In the genomic region with DNA sequence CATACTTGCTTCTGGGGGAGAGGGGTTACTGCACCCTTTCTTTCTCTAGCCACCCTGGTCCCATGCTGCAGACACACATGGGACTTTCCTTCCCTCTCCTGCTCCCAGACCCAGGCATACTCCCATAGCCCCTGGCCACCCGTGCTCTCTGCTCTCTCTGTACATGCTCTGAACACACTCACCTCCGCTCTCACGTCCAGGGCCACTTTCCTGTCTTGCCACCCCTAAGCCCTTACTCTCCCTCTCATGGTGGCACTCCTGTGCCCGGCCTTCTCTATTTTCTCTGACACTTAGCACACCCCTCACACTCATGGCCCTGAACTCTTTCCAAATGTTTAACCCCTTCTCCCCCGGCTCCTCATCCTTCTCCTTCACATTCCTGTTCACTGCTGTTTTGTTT, we compare ENCODE assay signal across 13 mouse cellular contexts. TPM values are rescaled to one million over a fixed set of nuclear protein-coding genes. Genes with fewer than 3 reads are reported as not detected.
DNase-seq lines count a peak whose midpoint lies in the region; ATAC-seq lines count a peak whose summit lies in the region.
"Had no signal": no experiment of that assay in that cellular context is flagged by ENCODE, and none has a peak within 500 bp of the region (broad histone marks: within the 10 kb centered on the region; RNA-seq: fewer than 3 reads in every experiment).

No protein-coding gene starts in this region.

- DNase-seq in cerebellum, adult 9-10 months, result peak; percentile 57
- DNase-seq in cerebellum, adult 8-10 months, result no peak
- no peak for DNase-seq in kidney, postnatal 10 days
- DNase-seq in layer of hippocampus, postnatal 36 days, result no peak
- DNase-seq: heart, postnatal 10 days; kidney, postnatal 14 days; thymus, adult 2 months had no signal

- no peaks in the 10 kb centered on the region; the same call in 1 of the 2 replicates for H3K9me3 ChIP-seq in kidney, embryonic 16.5 days (ENCODE audit: low read length)
- no peaks in the 10 kb centered on the region for H3K9me3 ChIP-seq in lung, embryonic 15.5 days
- no peaks in the 10 kb centered on the region for H3K9me3 ChIP-seq in midbrain, embryonic 16.5 days (replicated peaks; ENCODE audit: control insufficient read depth, low read length, poor library complexity, severe bottlenecking)
- H3K9me3 ChIP-seq: G1E had no signal

- H3K4me1 ChIP-seq in kidney, embryonic 16.5 days (ENCODE audit: insufficient read depth, low read length), result peaks cover 40% of the 10 kb centered on the region
- peaks cover 39% of the 10 kb centered on the region for H3K4me1 ChIP-seq in lung, embryonic 15.5 days
- peaks cover 29% of the 10 kb centered on the region for H3K4me1 ChIP-seq in midbrain, embryonic 16.5 days (ENCODE audit: control insufficient read depth, insufficient read depth, low read length)

- no peak overlapping the region for H3K4me3 ChIP-seq in kidney, embryonic 16.5 days (ENCODE audit: low read length)
- H3K4me3 ChIP-seq in lung, embryonic 15.5 days, result peak overlapping the region; percentile 26; the same call in 1 of the 2 replicates
- no peak overlapping the region for H3K4me3 ChIP-seq in midbrain, embryonic 16.5 days (ENCODE audit: low read depth, low read length)

- no peaks in the 10 kb centered on the region for H3K36me3 ChIP-seq in kidney, embryonic 16.5 days (ENCODE audit: insufficient read depth, low read length)
- H3K36me3 ChIP-seq in lung, embryonic 15.5 days, result no peaks in the 10 kb centered on the region
- peaks cover 14% of the 10 kb centered on the region for H3K36me3 ChIP-seq in midbrain, embryonic 16.5 days (ENCODE audit: control insufficient read depth, insufficient read depth, low read length)
- H3K36me3 ChIP-seq: G1E had no signal

- no peak for ATAC-seq in kidney, embryonic 16.5 days (ENCODE audit: low FRiP score, low TSS enrichment)
- ATAC-seq in lung, embryonic 15.5 days (ENCODE audit: borderline replicate concordance, extremely low read depth, low FRiP score, low TSS enrichment), result peak; percentile 12; the same call in 1 of the 2 replicates
- ATAC-seq in midbrain, embryonic 16.5 days, result no peak
- ATAC-seq in CD4-positive, CD25-positive, alpha-beta regulatory T cell, adult 4 months, result no peak

- H3K27me3 ChIP-seq in kidney, embryonic 16.5 days (ENCODE audit: insufficient read depth, low read length), result peaks cover 84% of the 10 kb centered on the region
- peaks cover 85% of the 10 kb centered on the region for H3K27me3 ChIP-seq in lung, embryonic 15.5 days
- peaks cover 9% of the 10 kb centered on the region for H3K27me3 ChIP-seq in midbrain, embryonic 16.5 days (ENCODE audit: control insufficient read depth, insufficient read depth, low read depth, low read length)

- H3K27ac ChIP-seq in kidney, embryonic 16.5 days (ENCODE audit: low read length), result no peak overlapping the region
- H3K27ac ChIP-seq in lung, embryonic 15.5 days, result peak overlapping the region; percentile 79
- H3K27ac ChIP-seq in midbrain, embryonic 16.5 days (ENCODE audit: low read length), result peak overlapping the region; percentile 43

- 14% methylated on average over 5 of the region's 5 CpGs for WGBS in kidney, embryonic 16.5 days
- 10% methylated on average over 5 of the region's 5 CpGs for WGBS in lung, embryonic 15.5 days
- 20% methylated on average over 5 of the region's 5 CpGs for WGBS in midbrain, embryonic 16.5 days

- 0 out of 2 replicates have a peak overlapping the region, but pooled peaks have one; percentile 15 for H3K4me2 ChIP-seq in kidney, embryonic 16.5 days (replicated peaks; ENCODE audit: low read depth, low read length)
- peak overlapping the region; percentile 45 for H3K4me2 ChIP-seq in lung, embryonic 15.5 days
- peak overlapping the region; percentile 15; the same call in 1 of the 2 replicates for H3K4me2 ChIP-seq in midbrain, embryonic 16.5 days (ENCODE audit: low read length)

- no peak overlapping the region for H3K9ac ChIP-seq in kidney, embryonic 16.5 days (replicated peaks; ENCODE audit: low read length)
- no peak overlapping the region for H3K9ac ChIP-seq in lung, embryonic 15.5 days
- H3K9ac ChIP-seq in midbrain, embryonic 16.5 days (ENCODE audit: low read depth, low read length), result no peak overlapping the region; the same call in 1 of the 2 replicates

RNA-seq across cellular contexts. Expression of a gene that starts 25.9 kb away (rescaled TPM):
- 2.7 and 3.4 TPM in 2 replicates for polyA plus RNA-seq in kidney, embryonic 16.5 days (2015; fragmentation: Nextera tagmentation; extraction: Ambion mirVana)
- polyA plus RNA-seq in lung, embryonic 15.5 days (2015; fragmentation: Nextera tagmentation; extraction: Ambion mirVana), result 2.1 and 2.3 TPM in 2 replicates
- polyA plus RNA-seq in midbrain, embryonic 16.5 days (2015; fragmentation: Nextera tagmentation; extraction: Ambion mirVana), result 57.4 and 73.2 TPM in 2 replicates
- polyA plus RNA-seq in CD4-positive, CD25-positive, alpha-beta regulatory T cell, adult 4 months (2017; shearing (Covaris generic)), result not detected
- 10 to 100 TPM; 84.8 to 92.0 TPM for total RNA-seq in layer of hippocampus, postnatal 36 days (2021)
- total RNA-seq: G1E had no signal
- polyA plus RNA-seq: liver, embryonic 16.5 days had no signal

RNA-seq across cellular contexts. Expression of a gene that starts 27.6 kb away (rescaled TPM):
- 0.64 and 1.1 TPM in 2 replicates for polyA plus RNA-seq in kidney, embryonic 16.5 days (2015; fragmentation: Nextera tagmentation; extraction: Ambion mirVana)
- 1.1 and 1.4 TPM in 2 replicates for polyA plus RNA-seq in lung, embryonic 15.5 days (2015; fragmentation: Nextera tagmentation; extraction: Ambion mirVana)
- 2.0 and 3.6 TPM in 2 replicates for polyA plus RNA-seq in midbrain, embryonic 16.5 days (2015; fragmentation: Nextera tagmentation; extraction: Ambion mirVana)
- polyA plus RNA-seq in CD4-positive, CD25-positive, alpha-beta regulatory T cell, adult 4 months (2017; shearing (Covaris generic)), result not detected
- 1 to 10 TPM; 3.1 to 3.4 TPM for total RNA-seq in layer of hippocampus, postnatal 36 days (2021)

RNA-seq across cellular contexts. Expression of a gene that starts 48.0 kb away (rescaled TPM):
- 1.5 and 1.7 TPM in 2 replicates for polyA plus RNA-seq in kidney, embryonic 16.5 days (2015; fragmentation: Nextera tagmentation; extraction: Ambion mirVana)
- polyA plus RNA-seq in lung, embryonic 15.5 days (2015; fragmentation: Nextera tagmentation; extraction: Ambion mirVana), result 0.96 and 1.1 TPM in 2 replicates
- 35.6 and 36.8 TPM in 2 replicates for polyA plus RNA-seq in midbrain, embryonic 16.5 days (2015; fragmentation: Nextera tagmentation; extraction: Ambion mirVana)
- under 1 TPM; 0.12 to 0.58 TPM for polyA plus RNA-seq in CD4-positive, CD25-positive, alpha-beta regulatory T cell, adult 4 months (2017; shearing (Covaris generic))
- 100 to 1,000 TPM; 588 to 654 TPM for total RNA-seq in layer of hippocampus, postnatal 36 days (2021)

RNA-seq across cellular contexts. Expression of a gene that starts 51.3 kb away (rescaled TPM):
- 3.6 and 5.8 TPM in 2 replicates for polyA plus RNA-seq in kidney, embryonic 16.5 days (2015; fragmentation: Nextera tagmentation; extraction: Ambion mirVana)
- 2.5 and 2.6 TPM in 2 replicates for polyA plus RNA-seq in lung, embryonic 15.5 days (2015; fragmentation: Nextera tagmentation; extraction: Ambion mirVana)
- 4.0 and 4.2 TPM in 2 replicates for polyA plus RNA-seq in midbrain, embryonic 16.5 days (2015; fragmentation: Nextera tagmentation; extraction: Ambion mirVana)
- polyA plus RNA-seq in CD4-positive, CD25-positive, alpha-beta regulatory T cell, adult 4 months (2017; shearing (Covaris generic)), result under 1 TPM; 0.35 to 0.66 TPM
- 1 to 10 TPM; 2.9 to 3.8 TPM for total RNA-seq in layer of hippocampus, postnatal 36 days (2021)

Comparison
In these comparisons a context has a peak if more than half of its experiments do, and no peak if none do; other contexts are left out.
1. RNA of a gene that starts 25.9 kb away (polyA plus RNA-seq): 57.4 to 73.2 TPM in midbrain, embryonic 16.5 days; 2.7 to 3.4 TPM in kidney, embryonic 16.5 days, 2.1 to 2.3 TPM in lung, embryonic 15.5 days and not detected in CD4-positive, CD25-positive, alpha-beta regulatory T cell, adult 4 months; every median in the first group is over 10 times any median in the second.
2. RNA of a gene that starts 48.0 kb away (polyA plus RNA-seq): 35.6 to 36.8 TPM in midbrain, embryonic 16.5 days; 1.5 to 1.7 TPM in kidney, embryonic 16.5 days, 0.96 to 1.1 TPM in lung, embryonic 15.5 days and 0.12 to 0.58 TPM in CD4-positive, CD25-positive, alpha-beta regulatory T cell, adult 4 months; every median in the first group is over 10 times any median in the second.
3. Peak in every context shown above with its lines, with median percentiles within 50 percentile points of each other: H3K4me2 ChIP-seq.